Mouse (Mus musculus) 416B (cell line): Measurements from ENCODE around the gene Igf2.

Experiments used
- DNase-seq: peaks from one replicate; pipeline ENCODE4 v3.0.0; 2011; ENCODE audit warnings: low read depth

Gene Igf2

GRCm38 (mm10) chr7:142658681-142659180, 7.9 kb downstream of the Igf2 start:
- DNase-seq = no peak

- DNase-seq = no peak
These were observed 8.6 kb downstream of the Igf2 start for GRCm38 (mm10) chr7:142657821-142658614.

GRCm38 (mm10) chr7:142657341-142657791, 9.2 kb downstream of the Igf2 start:
- DNase-seq = no peak

GRCm38 (mm10) chr7:142656055-142656454, 10.6 kb downstream of the Igf2 start:
- DNase-seq = no peak

DNA sequence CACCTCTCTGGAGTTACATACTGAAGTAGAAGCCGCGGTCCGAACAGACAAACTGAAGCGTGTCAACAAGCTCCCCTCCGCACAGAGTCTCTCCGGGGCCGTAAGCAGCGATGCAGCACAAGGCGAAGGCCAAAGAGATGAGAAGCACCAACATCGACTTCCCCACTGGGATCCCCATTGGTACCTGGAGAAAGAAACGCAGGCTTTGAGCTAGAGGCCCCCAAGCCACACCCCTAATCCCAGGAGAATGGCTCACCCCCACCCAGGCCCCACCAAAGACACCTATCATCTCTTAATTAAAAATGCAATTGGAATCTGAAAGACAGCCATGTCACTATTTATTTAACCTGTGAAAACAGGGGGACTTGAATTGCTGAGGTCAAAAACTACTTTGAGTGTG, 11.0 kb downstream of the Igf2 start:
- no peak for DNase-seq

DNA sequence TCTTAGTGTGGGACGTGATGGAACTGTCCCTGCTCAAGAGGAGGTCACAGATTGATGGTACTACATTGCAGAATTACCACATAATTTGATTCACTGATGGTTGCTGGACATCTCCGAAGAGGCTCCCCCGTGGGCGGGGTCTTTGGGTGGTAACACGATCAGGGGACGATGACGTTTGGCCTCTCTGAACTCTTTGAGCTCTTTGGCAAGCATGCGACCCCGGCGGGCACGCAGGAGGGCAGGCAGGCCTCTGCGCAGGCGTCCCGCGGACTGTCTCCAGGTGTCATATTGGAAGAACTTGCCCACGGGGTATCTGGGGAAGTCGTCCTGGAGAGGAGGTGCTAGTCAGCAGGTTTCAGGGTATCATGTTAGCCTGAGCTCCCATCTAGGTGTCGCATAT, 12.9 kb downstream of the Igf2 start:
- no peak for DNase-seq

- no peak for DNase-seq
These were observed 19.9 kb downstream of the Igf2 start for GRCm38 (mm10) chr7:142646676-142647075.

DNA sequence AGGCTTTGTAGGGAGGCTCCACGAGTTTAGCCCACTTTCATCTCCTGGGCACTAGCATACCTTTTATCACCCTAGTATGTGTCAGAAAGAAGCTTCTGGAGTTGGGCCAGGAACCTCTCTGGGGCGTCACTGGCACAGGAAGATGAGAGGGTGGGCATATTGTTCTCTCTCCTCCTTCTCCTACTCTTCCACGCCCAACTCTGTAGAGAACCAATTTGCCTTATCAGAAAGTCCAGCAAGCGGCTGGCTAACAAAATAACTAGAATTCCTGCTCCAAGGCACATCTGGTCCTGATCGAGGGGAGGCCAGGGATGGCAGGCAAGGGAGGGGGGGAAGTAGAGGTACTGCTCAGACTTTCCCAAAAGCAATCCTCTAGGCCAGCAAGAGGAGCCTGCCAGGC, 21.6 kb downstream of the Igf2 start:
- DNase-seq = no peak

DNA sequence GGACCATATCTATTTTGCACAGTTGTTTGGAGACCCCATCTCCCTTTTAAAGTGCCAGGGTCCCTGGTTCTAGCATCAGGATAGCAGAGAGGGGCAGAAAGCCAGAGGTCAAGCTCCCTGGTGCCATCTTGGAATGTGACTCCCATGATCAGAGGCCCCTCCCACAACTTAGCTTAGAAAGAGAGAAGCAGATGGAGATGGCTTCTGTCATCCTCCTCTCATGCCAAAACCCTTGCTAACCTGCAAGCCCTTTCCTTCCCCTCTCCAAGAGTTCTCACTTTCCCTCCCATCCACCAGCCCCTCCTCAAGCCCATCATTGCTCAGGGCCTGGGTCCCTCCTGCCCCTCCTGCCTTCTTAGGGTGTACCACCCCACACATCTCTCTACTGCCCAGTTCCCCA, 30.4 kb downstream of the Igf2 start:
- no peak for DNase-seq

GRCm38 (mm10) chr7:142630691-142631090, 35.9 kb downstream of the Igf2 start:
- DNase-seq = no peak

- no peak for DNase-seq
These were observed 36.8 kb downstream of the Igf2 start for GRCm38 (mm10) chr7:142629806-142630205.

DNA sequence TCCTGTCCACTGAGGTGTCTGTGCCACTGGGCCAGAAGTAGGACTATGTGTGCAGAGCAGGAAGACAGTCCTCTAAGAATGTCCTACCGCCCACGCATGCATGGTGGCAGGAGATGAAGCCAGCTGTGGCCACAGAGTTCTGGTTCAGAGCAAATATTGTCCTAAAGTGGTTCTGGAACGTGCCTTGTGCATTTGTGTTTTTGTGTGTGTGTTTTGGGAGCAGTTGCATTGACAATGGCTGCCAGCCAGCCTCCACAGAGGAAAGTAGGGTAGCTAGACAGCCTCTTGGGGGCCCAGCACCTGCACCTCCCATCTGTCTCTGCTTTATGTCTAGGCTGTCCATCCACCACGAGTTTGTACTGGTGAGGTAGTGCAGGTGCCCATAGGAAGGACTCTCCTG, 44.4 kb downstream of the Igf2 start:
- DNase-seq = no peak

DNA sequence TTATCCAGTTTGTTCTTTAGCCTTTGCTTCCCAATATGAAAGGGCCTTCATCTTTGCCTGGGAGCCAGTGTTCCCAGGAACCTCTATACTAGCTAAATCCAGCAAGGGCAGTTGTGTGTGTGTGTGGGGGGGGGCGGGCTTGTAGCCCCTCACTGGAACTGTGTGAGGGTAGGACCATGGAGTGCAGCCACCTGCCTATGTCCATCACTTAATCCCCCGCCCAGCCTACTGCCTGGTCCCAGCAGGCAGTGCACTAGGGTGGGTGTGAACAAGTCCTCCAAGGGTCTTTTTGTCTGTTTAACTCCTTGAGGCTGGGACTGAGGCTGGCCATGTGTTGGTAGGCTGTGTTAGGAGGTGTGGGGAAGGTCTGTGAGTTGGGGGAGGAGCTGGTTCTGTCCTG, 53.5 kb downstream of the Igf2 start:
- DNase-seq = no peak

DNA sequence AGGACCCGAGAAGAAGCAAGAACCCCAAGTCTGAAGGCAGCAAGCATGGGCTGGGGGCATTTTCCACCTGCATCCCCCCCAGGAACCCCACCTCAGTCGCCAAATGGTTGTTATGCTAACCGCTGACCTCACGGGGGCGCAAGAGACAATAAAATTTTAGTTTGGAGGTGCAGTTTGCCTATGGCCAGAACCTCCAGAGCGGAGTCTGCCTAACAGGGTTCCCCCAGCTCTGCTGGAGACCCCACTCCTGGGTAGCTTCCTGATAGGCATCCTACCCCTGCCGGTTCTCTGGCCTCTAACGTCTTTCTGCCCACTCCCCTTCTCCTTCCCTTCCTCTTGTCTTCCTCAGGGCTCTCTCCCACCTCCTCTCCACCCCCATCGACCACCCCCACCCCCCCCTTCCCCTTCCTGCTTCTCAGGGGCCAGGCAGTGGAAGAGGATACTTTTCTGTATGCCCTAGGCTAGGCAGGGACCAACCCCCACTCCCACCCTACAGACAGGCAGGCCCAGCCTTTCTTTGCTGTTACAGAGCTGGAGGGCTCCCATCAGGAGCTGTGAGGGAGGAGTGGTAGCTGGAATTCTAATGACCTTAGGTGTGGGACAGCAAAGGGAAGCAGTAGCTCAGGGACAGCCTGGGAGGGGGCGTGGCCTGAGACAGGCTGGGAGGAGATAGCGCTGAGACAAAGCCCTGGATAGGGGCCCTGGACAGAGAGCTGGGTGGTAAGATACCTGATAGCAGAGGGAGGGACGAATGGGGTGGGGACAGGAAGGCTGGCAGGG, 55.8 kb downstream of the Igf2 start:
- peak; percentile 21 for DNase-seq

GRCm38 (mm10) chr7:142600921-142601320, 65.7 kb downstream of the Igf2 start:
- no peak for DNase-seq
